Mouse (Mus musculus): ENCODE measurements at regions not wholly inside any gene's neighbourhood (a gene's known extent, or its start where the extent isn't known, plus 50 kb on each side); places are given as distances from the start of the nearest gene placed in this dataset.

GRCm38 (mm10) chr11:64760626-64761025 is 218.2 kb upstream of the Elac2 start:
- TF ChIP-seq CTCF (IDR thresholded peaks at IDR 0.05; ENCODE audit: low read depth, low read length), result no peak
- no peak for TF ChIP-seq POLR2A (IDR thresholded peaks at IDR 0.05; ENCODE audit: extremely low read depth, insufficient read depth, low read length)
